Mouse (Mus musculus): ENCODE data around the gene Mical3. TPM values are rescaled to one million over a fixed set of nuclear protein-coding genes. Genes with fewer than 3 reads are reported as not detected.

Gene Mical3
- polyA plus RNA-seq, 1 experiment from 2014 or later, result 18.0 TPM

- H3K4me2 ChIP-seq (ENCODE audit: low read depth, low read length, severe bottlenecking), result peak overlapping the region; percentile 63
- peak overlapping the region; percentile 52 for H3K9ac ChIP-seq (ENCODE audit: low read length)
- ATAC-seq (replicated peaks; ENCODE audit: low FRiP score), result peak; percentile 44
- DNase-seq (ENCODE audit: low spot score), result peak; percentile 63
- H3K4me3 ChIP-seq (ENCODE audit: low read depth, low read length), result peak overlapping the region; percentile 35
- no peaks in the 10 kb centered on the region for H3K36me3 ChIP-seq (ENCODE audit: control insufficient read depth, insufficient read depth, low read length)
- WGBS, result 6% methylated on average over 21 of the region's 21 CpGs
- peaks cover 6% of the 10 kb centered on the region for H3K4me1 ChIP-seq (replicated peaks; ENCODE audit: control insufficient read depth, insufficient read depth, low read length)
- no peaks in the 10 kb centered on the region for H3K9me3 ChIP-seq (ENCODE audit: control insufficient read depth, low read length)
- H3K27me3 ChIP-seq (ENCODE audit: control insufficient read depth, insufficient read depth, low read length), result peaks cover 8% of the 10 kb centered on the region; the same call in 1 of the 2 replicates
- H3K27ac ChIP-seq (ENCODE audit: low read depth, low read length), result no peak overlapping the region
Observed at GRCm38 (mm10) chr6:121129506-121129905, 1.3 kb downstream of the Mical3 start.

- DNase-seq (ENCODE audit: low spot score) (no peak), ATAC-seq (replicated peaks; ENCODE audit: low FRiP score) (no peak)
- no peak overlapping the region for H3K4me2 ChIP-seq (ENCODE audit: low read depth, low read length, severe bottlenecking)
Observed at GRCm38 (mm10) chr6:121128736-121129135, 2.1 kb downstream of the Mical3 start.

GRCm38 (mm10) chr6:121127726-121128125 lies 3.1 kb downstream of the Mical3 start:
- ATAC-seq (replicated peaks; ENCODE audit: low FRiP score) (no peak), DNase-seq (ENCODE audit: low spot score) (no peak)
- Histone ChIP-seq H3K36me3 (ENCODE audit: control insufficient read depth, insufficient read depth, low read length) (no peaks in the 10 kb centered on the region), H3K4me3 (ENCODE audit: low read depth, low read length) (no peak overlapping the region), H3K4me1 (replicated peaks; ENCODE audit: control insufficient read depth, insufficient read depth, low read length) (peaks cover 6% of the 10 kb centered on the region), H3K9ac (ENCODE audit: low read length) (no peak overlapping the region), H3K27me3 (ENCODE audit: control insufficient read depth, insufficient read depth, low read length) (peaks cover 8% of the 10 kb centered on the region; the same call in 1 of the 2 replicates), H3K27ac (ENCODE audit: low read depth, low read length) (no peak overlapping the region), H3K9me3 (ENCODE audit: control insufficient read depth, low read length) (no peaks in the 10 kb centered on the region), H3K4me2 (ENCODE audit: low read depth, low read length, severe bottlenecking) (no peak overlapping the region)
- WGBS, result 63% methylated on average over 3 of the region's 3 CpGs

More at GRCm38 (mm10) chr6:121128736-121129135, 2.1 kb downstream of the Mical3 start:
- peaks cover 8% of the 10 kb centered on the region; the same call in 1 of the 2 replicates for H3K27me3 ChIP-seq (ENCODE audit: control insufficient read depth, insufficient read depth, low read length)
- H3K36me3 ChIP-seq (ENCODE audit: control insufficient read depth, insufficient read depth, low read length), result no peaks in the 10 kb centered on the region
- no peak overlapping the region for H3K4me3 ChIP-seq (ENCODE audit: low read depth, low read length)
- H3K4me1 ChIP-seq (replicated peaks; ENCODE audit: control insufficient read depth, insufficient read depth, low read length), result peaks cover 6% of the 10 kb centered on the region
- H3K9ac ChIP-seq (ENCODE audit: low read length), result no peak overlapping the region
- no peak overlapping the region for H3K27ac ChIP-seq (ENCODE audit: low read depth, low read length)
- H3K9me3 ChIP-seq (ENCODE audit: control insufficient read depth, low read length), result no peaks in the 10 kb centered on the region
- 82% methylated on average over 5 of the region's 5 CpGs for WGBS

GRCm38 (mm10) chr6:121126202-121126601 lies 4.6 kb downstream of the Mical3 start:
- Histone ChIP-seq H3K4me3 (ENCODE audit: low read depth, low read length) (no peak overlapping the region), H3K9ac (ENCODE audit: low read length) (no peak overlapping the region), H3K4me2 (ENCODE audit: low read depth, low read length, severe bottlenecking) (no peak overlapping the region), H3K27ac (ENCODE audit: low read depth, low read length) (no peak overlapping the region), H3K4me1 (replicated peaks; ENCODE audit: control insufficient read depth, insufficient read depth, low read length) (peaks cover 6% of the 10 kb centered on the region), H3K36me3 (ENCODE audit: control insufficient read depth, insufficient read depth, low read length) (no peaks in the 10 kb centered on the region), H3K27me3 (ENCODE audit: control insufficient read depth, insufficient read depth, low read length) (peaks cover 7% of the 10 kb centered on the region; the same call in 1 of the 2 replicates), H3K9me3 (ENCODE audit: control insufficient read depth, low read length) (no peaks in the 10 kb centered on the region)
- DNase-seq (ENCODE audit: low spot score) (no peak), ATAC-seq (replicated peaks; ENCODE audit: low FRiP score) (no peak)
- 91% methylated on average over 5 of the region's 5 CpGs for WGBS

- Histone ChIP-seq H3K27ac (ENCODE audit: low read depth, low read length) (no peak overlapping the region), H3K4me2 (ENCODE audit: low read depth, low read length, severe bottlenecking) (no peak overlapping the region), H3K36me3 (ENCODE audit: control insufficient read depth, insufficient read depth, low read length) (no peaks in the 10 kb centered on the region), H3K9me3 (ENCODE audit: control insufficient read depth, low read length) (no peaks in the 10 kb centered on the region), H3K9ac (ENCODE audit: low read length) (no peak overlapping the region), H3K27me3 (ENCODE audit: control insufficient read depth, insufficient read depth, low read length) (no peaks in the 10 kb centered on the region), H3K4me1 (replicated peaks; ENCODE audit: control insufficient read depth, insufficient read depth, low read length) (no peaks in the 10 kb centered on the region), H3K4me3 (ENCODE audit: low read depth, low read length) (no peak overlapping the region)
- ATAC-seq (replicated peaks; ENCODE audit: low FRiP score), result no peak
- no peak for DNase-seq (ENCODE audit: low spot score)
- 87% methylated on average over 5 of the region's 5 CpGs for WGBS
Observed at GRCm38 (mm10) chr6:121122739-121123241, 8.0 kb downstream of the Mical3 start.

GRCm38 (mm10) chr6:121120776-121121175 lies 10.0 kb downstream of the Mical3 start:
- ATAC-seq (replicated peaks; ENCODE audit: low FRiP score) (no peak), DNase-seq (ENCODE audit: low spot score) (no peak)
- Histone ChIP-seq H3K9me3 (ENCODE audit: control insufficient read depth, low read length) (no peaks in the 10 kb centered on the region), H3K9ac (ENCODE audit: low read length) (no peak overlapping the region), H3K4me2 (ENCODE audit: low read depth, low read length, severe bottlenecking) (no peak overlapping the region), H3K27me3 (ENCODE audit: control insufficient read depth, insufficient read depth, low read length) (no peaks in the 10 kb centered on the region), H3K27ac (ENCODE audit: low read depth, low read length) (no peak overlapping the region), H3K4me3 (ENCODE audit: low read depth, low read length) (no peak overlapping the region), H3K36me3 (ENCODE audit: control insufficient read depth, insufficient read depth, low read length) (no peaks in the 10 kb centered on the region), H3K4me1 (replicated peaks; ENCODE audit: control insufficient read depth, insufficient read depth, low read length) (no peaks in the 10 kb centered on the region)
- WGBS, result 64% methylated on average over 7 of the region's 7 CpGs

GRCm38 (mm10) chr6:121117971-121118755 lies 12.6 kb downstream of the Mical3 start:
- Histone ChIP-seq H3K9me3 (ENCODE audit: control insufficient read depth, low read length) (no peaks in the 10 kb centered on the region), H3K27me3 (ENCODE audit: control insufficient read depth, insufficient read depth, low read length) (no peaks in the 10 kb centered on the region), H3K36me3 (ENCODE audit: control insufficient read depth, insufficient read depth, low read length) (no peaks in the 10 kb centered on the region), H3K9ac (ENCODE audit: low read length) (no peak overlapping the region), H3K4me2 (ENCODE audit: low read depth, low read length, severe bottlenecking) (no peak overlapping the region), H3K4me1 (replicated peaks; ENCODE audit: control insufficient read depth, insufficient read depth, low read length) (no peaks in the 10 kb centered on the region), H3K4me3 (ENCODE audit: low read depth, low read length) (no peak overlapping the region), H3K27ac (ENCODE audit: low read depth, low read length) (no peak overlapping the region)
- ATAC-seq (replicated peaks; ENCODE audit: low FRiP score) (no peak), DNase-seq (ENCODE audit: low spot score) (no peak)
- 90% methylated on average over 15 of the region's 15 CpGs for WGBS

- 75% methylated on average over 4 of the region's 4 CpGs for WGBS
Observed at GRCm38 (mm10) chr6:121117142-121117541, 13.7 kb downstream of the Mical3 start.

More at GRCm38 (mm10) chr6:121117142-121117541, 13.7 kb downstream of the Mical3 start:
- ATAC-seq (replicated peaks; ENCODE audit: low FRiP score) (no peak), DNase-seq (ENCODE audit: low spot score) (no peak)
- Histone ChIP-seq H3K9me3 (ENCODE audit: control insufficient read depth, low read length) (no peaks in the 10 kb centered on the region), H3K4me3 (ENCODE audit: low read depth, low read length) (no peak overlapping the region), H3K27ac (ENCODE audit: low read depth, low read length) (no peak overlapping the region), H3K27me3 (ENCODE audit: control insufficient read depth, insufficient read depth, low read length) (no peaks in the 10 kb centered on the region), H3K9ac (ENCODE audit: low read length) (no peak overlapping the region), H3K4me2 (ENCODE audit: low read depth, low read length, severe bottlenecking) (no peak overlapping the region), H3K4me1 (replicated peaks; ENCODE audit: control insufficient read depth, insufficient read depth, low read length) (no peaks in the 10 kb centered on the region), H3K36me3 (ENCODE audit: control insufficient read depth, insufficient read depth, low read length) (no peaks in the 10 kb centered on the region)

All from forebrain, embryonic 11.5 days (tissue).